Mouse (Mus musculus): ENCODE data around the gene Bcas3. TPM values are rescaled to one million over a fixed set of nuclear protein-coding genes. Genes with fewer than 3 reads are reported as not detected.

Bcas3 gene
- polyA plus RNA-seq, 1 experiment, result 21.2 TPM

- Histone ChIP-seq H3K4me1 (ENCODE audit: control insufficient read depth, insufficient read depth, insufficient read length, low read length) (peaks cover 18% of the 10 kb centered on the region), H3K4me3 (ENCODE audit: insufficient read depth, low read depth, low read length) (no peak overlapping the region), H3K27ac (replicated peaks; ENCODE audit: low read depth, low read length) (peak overlapping the region; percentile 62; the same call in 1 of the 2 replicates)
Observed at GRCm38 (mm10) chr11:85572590-85572989, 219.6 kb downstream of the Bcas3 start.

- H3K4me3 ChIP-seq (ENCODE audit: insufficient read depth, low read depth, low read length), result no peak overlapping the region
- H3K4me1 ChIP-seq (ENCODE audit: control insufficient read depth, insufficient read depth, insufficient read length, low read length), result peaks cover 18% of the 10 kb centered on the region
- peak overlapping the region; percentile 27 for H3K27ac ChIP-seq (replicated peaks; ENCODE audit: low read depth, low read length)
Observed at GRCm38 (mm10) chr11:85574496-85574895, 221.5 kb downstream of the Bcas3 start.

DNA sequence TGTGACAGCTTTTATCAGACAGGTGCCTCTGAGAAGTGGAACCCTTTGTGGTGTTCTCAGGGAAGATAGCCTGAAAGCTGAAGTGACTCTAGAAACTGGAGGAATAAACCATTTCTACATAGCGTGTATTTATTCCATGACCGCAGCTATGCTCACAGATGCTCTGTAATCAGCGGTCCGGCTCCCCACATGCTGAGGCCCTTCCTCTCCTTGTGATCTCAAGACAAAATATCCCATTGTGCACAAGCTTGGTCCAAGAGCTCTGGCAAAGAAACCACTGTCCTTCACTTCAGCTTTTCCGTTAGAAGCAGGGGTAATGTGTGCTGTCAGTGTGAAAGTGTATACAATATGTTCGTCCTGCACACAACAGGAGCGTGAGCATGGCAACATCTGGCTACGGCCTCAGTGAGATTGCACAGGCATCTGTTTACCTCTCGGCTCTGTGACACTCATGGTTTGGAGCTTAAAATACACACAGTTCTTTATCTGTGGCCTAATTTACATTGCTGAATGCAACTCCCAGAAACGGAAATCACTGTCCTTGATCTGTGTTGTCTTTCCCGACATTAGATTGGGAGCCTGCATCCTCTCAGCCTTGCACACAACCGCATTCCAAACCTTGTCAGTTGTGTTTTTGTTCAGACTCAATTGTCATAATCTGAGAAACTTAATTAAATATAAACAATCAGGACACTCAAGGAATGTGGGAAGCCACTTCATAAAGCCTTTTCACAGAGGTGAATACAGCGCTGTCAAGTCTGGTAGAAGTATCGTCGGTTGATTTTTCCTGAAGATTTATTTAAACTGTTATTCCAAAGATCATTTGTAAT lies 225.1 kb downstream of the Bcas3 start:
- H3K4me1 ChIP-seq (ENCODE audit: control insufficient read depth, insufficient read depth, insufficient read length, low read length), result peaks cover 8% of the 10 kb centered on the region
- no peak overlapping the region for H3K4me3 ChIP-seq (ENCODE audit: insufficient read depth, low read depth, low read length)
- H3K27ac ChIP-seq (replicated peaks; ENCODE audit: low read depth, low read length), result no peak overlapping the region

- no peak overlapping the region for H3K4me3 ChIP-seq (ENCODE audit: insufficient read depth, low read depth, low read length)
- no peaks in the 10 kb centered on the region for H3K4me1 ChIP-seq (ENCODE audit: control insufficient read depth, insufficient read depth, insufficient read length, low read length)
- no peak overlapping the region for H3K27ac ChIP-seq (replicated peaks; ENCODE audit: low read depth, low read length)
Observed at GRCm38 (mm10) chr11:85584086-85584485, 231.1 kb downstream of the Bcas3 start.

GRCm38 (mm10) chr11:85593636-85594035 lies 240.7 kb downstream of the Bcas3 start:
- Histone ChIP-seq H3K4me3 (ENCODE audit: insufficient read depth, low read depth, low read length) (no peak overlapping the region), H3K4me1 (ENCODE audit: control insufficient read depth, insufficient read depth, insufficient read length, low read length) (no peaks in the 10 kb centered on the region), H3K27ac (replicated peaks; ENCODE audit: low read depth, low read length) (no peak overlapping the region)

- no peaks in the 10 kb centered on the region for H3K4me1 ChIP-seq (ENCODE audit: control insufficient read depth, insufficient read depth, insufficient read length, low read length)
- H3K4me3 ChIP-seq (ENCODE audit: insufficient read depth, low read depth, low read length), result no peak overlapping the region
- no peak overlapping the region for H3K27ac ChIP-seq (replicated peaks; ENCODE audit: low read depth, low read length)
Observed at GRCm38 (mm10) chr11:85599251-85599650, 246.3 kb downstream of the Bcas3 start.

DNA sequence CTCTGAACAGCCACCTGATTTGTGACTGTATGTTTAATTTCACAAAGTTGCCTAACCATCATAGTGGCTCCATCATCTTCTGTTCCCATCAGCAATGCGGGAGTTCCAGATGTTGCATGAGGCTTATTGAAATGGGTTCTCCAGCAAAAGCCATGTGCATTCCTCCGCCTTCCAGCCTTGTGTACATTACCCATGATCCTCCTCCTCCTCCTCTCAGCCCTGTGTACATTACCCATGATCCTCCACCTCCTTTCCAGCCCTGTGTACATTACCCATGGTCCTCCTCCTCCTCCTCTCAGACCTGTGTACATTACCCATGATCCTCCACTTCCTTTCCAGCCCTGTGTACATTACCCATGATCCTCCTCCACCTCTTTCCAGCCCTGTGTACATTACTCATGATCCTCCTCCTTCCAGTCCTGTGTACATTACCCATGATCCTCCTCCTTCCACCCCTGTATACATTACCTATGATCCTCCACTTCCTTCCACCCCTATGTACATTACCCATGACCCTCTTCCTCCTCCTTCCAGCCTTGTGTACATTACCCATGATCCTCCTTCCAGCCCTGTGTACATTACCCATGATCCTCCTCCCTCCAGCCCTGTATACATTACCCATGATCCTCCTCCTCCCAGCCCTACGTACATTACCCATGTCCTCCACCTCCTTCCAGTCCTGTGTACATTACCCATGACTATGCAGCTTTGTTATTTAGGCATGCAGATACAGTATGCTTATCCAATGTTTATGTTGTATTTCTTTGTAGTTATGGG lies 250.8 kb downstream of the Bcas3 start:
- Histone ChIP-seq H3K4me3 (ENCODE audit: insufficient read depth, low read depth, low read length) (no peak overlapping the region), H3K4me1 (ENCODE audit: control insufficient read depth, insufficient read depth, insufficient read length, low read length) (no peaks in the 10 kb centered on the region), H3K27ac (replicated peaks; ENCODE audit: low read depth, low read length) (no peak overlapping the region)

DNA sequence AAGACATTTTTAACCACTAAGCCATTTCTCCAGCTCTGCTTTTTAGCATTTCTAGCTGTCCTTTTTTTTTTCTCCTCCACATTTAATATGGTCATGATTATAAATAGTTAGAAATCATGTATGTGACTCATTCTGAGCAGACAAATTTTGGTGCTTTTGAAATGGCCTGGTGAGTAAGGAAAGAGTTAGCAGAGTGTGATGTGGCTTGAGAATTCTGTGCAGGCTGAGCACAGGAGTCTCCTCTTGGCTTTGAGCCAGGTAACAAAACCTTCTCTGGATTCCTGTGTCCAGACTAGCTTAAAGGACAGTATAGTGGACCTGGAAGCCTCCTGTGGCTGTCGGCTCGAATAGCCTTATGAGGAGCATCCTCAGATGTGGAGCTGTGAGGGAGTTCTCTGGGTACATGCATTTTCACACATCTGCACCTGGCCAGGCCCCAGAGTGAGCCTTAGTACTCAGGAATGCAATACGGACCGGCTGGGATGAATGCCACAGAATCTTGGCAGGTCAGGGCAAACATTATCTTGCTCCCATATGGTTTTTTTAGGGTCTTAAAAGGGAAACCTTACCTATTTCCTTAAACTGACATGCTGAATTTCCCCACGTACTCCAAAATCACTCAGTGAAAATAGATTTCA lies 256.5 kb downstream of the Bcas3 start:
- no peak overlapping the region for H3K27ac ChIP-seq (replicated peaks; ENCODE audit: low read depth, low read length)

GRCm38 (mm10) chr11:85613035-85613434 lies 260.1 kb downstream of the Bcas3 start:
- Histone ChIP-seq H3K4me1 (ENCODE audit: control insufficient read depth, insufficient read depth, insufficient read length, low read length) (peaks cover 24% of the 10 kb centered on the region), H3K4me3 (ENCODE audit: insufficient read depth, low read depth, low read length) (no peak overlapping the region), H3K27ac (replicated peaks; ENCODE audit: low read depth, low read length) (no peak overlapping the region)

More for the DNA sequence above, 256.5 kb downstream of the Bcas3 start:
- peaks cover 15% of the 10 kb centered on the region; the same call in 1 of the 2 replicates for H3K4me1 ChIP-seq (ENCODE audit: control insufficient read depth, insufficient read depth, insufficient read length, low read length)
- H3K4me3 ChIP-seq (ENCODE audit: insufficient read depth, low read depth, low read length), result no peak overlapping the region

DNA sequence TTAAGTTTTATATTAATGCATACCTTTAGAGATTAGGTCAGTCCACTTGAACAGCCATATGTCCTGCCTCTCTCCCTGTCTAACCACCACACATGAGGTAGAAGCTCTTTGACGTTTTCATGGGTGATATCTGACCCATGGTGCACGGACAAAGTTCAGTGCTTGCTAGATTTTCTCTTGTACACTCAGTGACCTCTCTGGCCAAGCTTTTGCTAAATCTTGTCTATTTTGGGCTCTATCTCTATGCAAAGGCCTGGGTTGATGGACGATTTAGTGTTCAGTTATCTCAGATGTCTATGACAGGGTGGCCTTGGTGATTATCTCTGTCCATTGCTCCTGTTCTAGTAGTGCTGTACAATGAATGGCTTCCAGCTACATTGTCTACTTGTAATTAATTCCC lies 260.6 kb downstream of the Bcas3 start:
- H3K27ac ChIP-seq (replicated peaks; ENCODE audit: low read depth, low read length), result no peak overlapping the region
- H3K4me1 ChIP-seq (ENCODE audit: control insufficient read depth, insufficient read depth, insufficient read length, low read length), result peaks cover 24% of the 10 kb centered on the region
- no peak overlapping the region for H3K4me3 ChIP-seq (ENCODE audit: insufficient read depth, low read depth, low read length)

DNA sequence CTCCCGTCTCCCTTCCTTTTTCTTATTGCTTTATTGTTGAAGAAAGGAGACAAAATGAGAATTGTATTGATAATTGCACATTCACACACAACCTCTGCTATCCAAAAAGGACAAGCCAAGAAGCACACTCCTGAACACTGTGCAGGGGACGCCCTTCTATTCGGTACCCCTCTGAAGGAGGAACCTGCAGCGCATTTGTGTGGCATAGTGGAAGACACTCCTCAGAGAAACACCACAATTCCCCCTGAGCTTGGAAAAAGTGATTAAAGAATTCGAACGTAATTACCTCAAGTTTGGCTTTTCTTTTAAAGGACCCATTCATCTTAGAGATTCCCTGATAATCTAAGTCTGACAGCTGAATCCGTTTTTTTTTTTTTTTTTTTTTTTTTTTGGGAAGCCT lies 261.5 kb downstream of the Bcas3 start:
- Histone ChIP-seq H3K4me3 (ENCODE audit: insufficient read depth, low read depth, low read length) (no peak overlapping the region), H3K4me1 (ENCODE audit: control insufficient read depth, insufficient read depth, insufficient read length, low read length) (peaks cover 22% of the 10 kb centered on the region), H3K27ac (replicated peaks; ENCODE audit: low read depth, low read length) (no peak overlapping the region)

- Histone ChIP-seq H3K4me3 (ENCODE audit: insufficient read depth, low read depth, low read length) (no peak overlapping the region), H3K4me1 (ENCODE audit: control insufficient read depth, insufficient read depth, insufficient read length, low read length) (peaks cover 13% of the 10 kb centered on the region), H3K27ac (replicated peaks; ENCODE audit: low read depth, low read length) (peak overlapping the region; percentile 47)
Observed at GRCm38 (mm10) chr11:85615421-85615820, 262.5 kb downstream of the Bcas3 start.

DNA sequence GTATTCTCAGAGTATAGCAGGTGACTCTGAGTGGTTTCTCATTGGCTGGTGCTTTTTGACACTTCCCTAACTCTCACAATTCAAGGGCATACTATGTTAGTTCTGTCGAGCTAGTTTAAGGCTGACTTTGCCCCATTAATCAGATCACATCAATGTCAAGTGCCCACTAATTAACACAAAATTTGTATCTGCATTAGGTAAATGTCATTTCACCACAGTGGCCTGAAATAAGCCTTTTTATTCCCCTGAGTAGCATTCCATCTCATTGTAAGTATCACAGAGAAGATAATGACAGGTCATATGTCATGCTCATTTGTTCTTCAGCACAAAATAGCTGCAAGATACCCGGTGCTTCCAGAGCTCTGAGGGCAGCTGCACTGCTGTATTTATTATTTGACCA lies 268.5 kb downstream of the Bcas3 start:
- no peak overlapping the region for H3K27ac ChIP-seq (replicated peaks; ENCODE audit: low read depth, low read length)
- H3K4me1 ChIP-seq (ENCODE audit: control insufficient read depth, insufficient read depth, insufficient read length, low read length), result peaks cover under 1% of the 10 kb centered on the region; the same call in 1 of the 2 replicates
- no peak overlapping the region for H3K4me3 ChIP-seq (ENCODE audit: insufficient read depth, low read depth, low read length)

GRCm38 (mm10) chr11:85621994-85622393 lies 269.0 kb downstream of the Bcas3 start:
- Histone ChIP-seq H3K27ac (replicated peaks; ENCODE audit: low read depth, low read length) (no peak overlapping the region), H3K4me3 (ENCODE audit: insufficient read depth, low read depth, low read length) (no peak overlapping the region), H3K4me1 (ENCODE audit: control insufficient read depth, insufficient read depth, insufficient read length, low read length) (no peaks in the 10 kb centered on the region)

DNA sequence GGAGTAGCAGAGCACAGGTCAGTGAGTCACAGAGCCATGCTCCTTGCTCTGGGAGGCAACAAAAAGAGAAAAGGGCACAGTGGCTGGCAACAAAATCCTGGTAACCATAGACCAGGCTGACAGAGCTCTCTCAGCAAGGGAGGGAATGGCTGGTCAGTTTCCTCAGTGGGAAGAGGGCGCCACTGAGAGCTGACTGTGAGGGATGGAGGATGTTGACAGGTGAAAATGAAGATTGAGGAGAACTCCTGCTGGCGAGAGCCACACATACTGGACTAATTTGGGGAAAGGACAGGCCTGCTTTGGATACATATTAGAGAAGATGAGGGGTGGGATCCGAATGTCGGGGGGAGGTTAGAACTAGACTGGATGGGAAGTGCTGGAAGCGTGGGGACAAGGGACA lies 272.2 kb downstream of the Bcas3 start:
- no peak overlapping the region for H3K27ac ChIP-seq (replicated peaks; ENCODE audit: low read depth, low read length)
- H3K4me3 ChIP-seq (ENCODE audit: insufficient read depth, low read depth, low read length), result no peak overlapping the region
- H3K4me1 ChIP-seq (ENCODE audit: control insufficient read depth, insufficient read depth, insufficient read length, low read length), result no peaks in the 10 kb centered on the region; the same call in 1 of the 2 replicates

Measured in brown adipose tissue, adult 24 weeks (tissue).